Mouse (Mus musculus) heart, embryonic 12.5 days (tissue): ENCODE data around the gene Prr12. TPM values are rescaled to one million over a fixed set of nuclear protein-coding genes. Genes with fewer than 3 reads are reported as not detected.

ENCODE experiments used
- ATAC-seq: fragments of 200-750 bp; cut with Nextera tagmentation; 2 replicates; pipeline ENCODE4 v1.8.0; 2017; ENCODE audit warnings: moderate TSS enrichment, moderate library complexity; ENCODE audit not compliant: insufficient number of reproducible peaks, low FRiP score
- H3K27ac ChIP-seq: fragments of 300-500 bp; sonication (generic); 2 replicates; pipeline ENCODE4 v1.5.1; 2016; ENCODE audit warnings: mild to moderate bottlenecking, moderate library complexity; ENCODE audit not compliant: poor library complexity, severe bottlenecking
- H3K27me3 ChIP-seq: fragments of 300-500 bp; sonication (generic); replicated peaks from 2 replicates; pipeline ENCODE4 v1.6.1; 2016; ENCODE audit warnings: mild to moderate bottlenecking, moderate library complexity
- H3K36me3 ChIP-seq: fragments of 300-500 bp; sonication (generic); 2 replicates; pipeline ENCODE4 v1.6.1; 2016; ENCODE audit warnings: mild to moderate bottlenecking, moderate library complexity
- H3K4me1 ChIP-seq: fragments of 300-500 bp; sonication (generic); replicated peaks from 2 replicates; pipeline ENCODE4 v1.6.1; 2016; ENCODE audit warnings: mild to moderate bottlenecking
- H3K4me2 ChIP-seq: fragments of 300-500 bp; sonication (generic); 2 replicates; pipeline ENCODE4 v1.6.1; 2016; ENCODE audit warnings: mild to moderate bottlenecking, moderate library complexity
- H3K4me3 ChIP-seq: fragments of 300-500 bp; sonication (generic); 2 replicates; pipeline ENCODE4 v1.5.1; 2016; ENCODE audit warnings: mild to moderate bottlenecking
- H3K9ac ChIP-seq: fragments of 300-500 bp; sonication (generic); 2 replicates; pipeline ENCODE4 v1.6.1; 2016; ENCODE audit warnings: mild to moderate bottlenecking, moderate library complexity
- H3K9me3 ChIP-seq: fragments of 300-500 bp; sonication (generic); replicated peaks from 2 replicates; pipeline ENCODE4 v1.6.1; 2016; ENCODE audit warnings: mild to moderate bottlenecking, moderate library complexity
- WGBS: fragments of 180-500 bp; shearing (Covaris S2); methylation state at CpG from one replicate; pipeline ENCODE4 v1.1.7; 2016; 5-methylcytosine and 5-hydroxymethylcytosine counted together
- polyA plus RNA-seq: library from polyadenylated mRNA; unstranded; fragments of >200 nt; fragmentation: Nextera tagmentation; extraction: Ambion mirVana; gene quantifications from 2 replicates; pipeline ENCODE4 v1.2.1, GENCODE M21; 2016

Gene Prr12
- polyA plus RNA-seq, 1 experiment from 2014 or later, result 7.1 TPM

GRCm38 (mm10) chr7:45007141-45007540 lies 45.5 kb downstream of the Prr12 start:
- no peaks in the 10 kb centered on the region for H3K27me3 ChIP-seq
- H3K36me3 ChIP-seq, result peaks cover 94% of the 10 kb centered on the region
- 95% methylated on average over 29 of the region's 29 CpGs for WGBS
- H3K27ac ChIP-seq, result no peak overlapping the region
- H3K9me3 ChIP-seq, result no peaks in the 10 kb centered on the region
- H3K4me1 ChIP-seq, result 0 out of 2 replicates have a peak, but pooled peaks cover 9% of the 10 kb centered on the region
- H3K9ac ChIP-seq, result no peak overlapping the region
- no peak for ATAC-seq
- no peak overlapping the region for H3K4me3 ChIP-seq
- H3K4me2 ChIP-seq, result no peak overlapping the region

DNA sequence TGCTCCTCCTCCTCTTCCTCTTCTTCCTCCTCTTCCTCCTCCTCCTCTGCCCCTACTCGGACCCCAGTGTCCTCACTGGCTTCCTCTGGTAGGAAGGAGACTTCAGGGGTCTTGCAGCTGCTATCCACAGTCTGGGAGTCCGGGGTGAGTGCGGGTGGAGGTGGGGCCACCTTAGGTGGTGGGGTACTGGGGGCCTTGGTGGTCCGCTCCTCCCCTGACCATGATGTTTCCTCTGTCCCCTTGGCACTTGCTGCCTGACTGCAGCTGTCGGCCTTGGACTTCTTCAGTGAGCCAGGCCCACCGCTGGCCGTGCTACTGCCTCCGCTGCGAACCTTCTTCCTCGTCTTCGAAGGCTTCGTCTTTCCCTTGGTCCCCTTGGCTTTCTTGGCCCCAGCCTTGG lies 46.2 kb downstream of the Prr12 start:
- H3K36me3 ChIP-seq, result peaks cover 94% of the 10 kb centered on the region
- WGBS, result 91% methylated on average over 12 of the region's 12 CpGs
- H3K9ac ChIP-seq, result no peak overlapping the region
- H3K9me3 ChIP-seq, result no peaks in the 10 kb centered on the region
- peaks cover 13% of the 10 kb centered on the region; the same call in 1 of the 2 replicates for H3K4me1 ChIP-seq
- no peak overlapping the region for H3K27ac ChIP-seq
- no peak overlapping the region for H3K4me3 ChIP-seq
- no peak overlapping the region for H3K4me2 ChIP-seq
- H3K27me3 ChIP-seq, result no peaks in the 10 kb centered on the region
- ATAC-seq, result no peak

DNA sequence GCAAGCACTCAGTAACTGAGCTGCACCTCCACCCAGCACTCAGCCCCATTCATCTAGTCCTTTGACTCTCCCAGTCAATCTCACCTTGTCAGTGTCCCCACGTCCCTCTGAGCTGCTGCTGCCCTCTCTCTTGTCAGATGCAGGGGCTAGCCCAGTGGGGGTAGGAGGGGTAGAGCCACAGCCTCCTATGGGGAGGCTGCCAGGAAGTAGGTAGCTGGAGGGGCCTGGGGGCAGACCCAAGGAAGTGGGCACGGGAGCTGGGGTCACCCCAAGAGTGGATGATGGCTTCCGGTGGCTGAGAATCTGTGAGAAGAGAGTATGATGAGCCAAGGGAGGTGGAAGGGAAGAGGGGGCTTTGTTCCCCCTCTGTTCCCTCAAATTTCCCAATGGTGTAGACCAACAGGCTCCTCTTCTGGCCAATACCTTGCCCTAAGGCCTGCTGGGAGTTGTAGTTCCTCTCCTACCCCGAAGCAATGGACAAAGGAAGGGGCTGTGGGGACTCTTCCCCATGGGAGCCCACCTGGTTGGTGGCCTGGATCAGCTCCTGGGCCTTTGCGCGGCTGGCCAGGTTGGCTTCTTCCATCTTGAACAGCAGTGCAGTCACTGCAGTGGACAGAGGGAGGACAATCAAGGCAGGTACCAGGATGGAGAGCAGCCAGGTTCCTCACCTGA lies 47.2 kb downstream of the Prr12 start:
- H3K27ac ChIP-seq, result peak overlapping the region; percentile 5; the same call in 1 of the 2 replicates
- H3K4me3 ChIP-seq, result no peak overlapping the region
- WGBS, result 88% methylated on average over 6 of the region's 6 CpGs
- no peak for ATAC-seq
- peaks cover 98% of the 10 kb centered on the region for H3K36me3 ChIP-seq
- H3K4me2 ChIP-seq, result no peak overlapping the region
- peaks cover 23% of the 10 kb centered on the region for H3K4me1 ChIP-seq
- no peaks in the 10 kb centered on the region for H3K9me3 ChIP-seq
- H3K9ac ChIP-seq, result no peak overlapping the region
- H3K27me3 ChIP-seq, result no peaks in the 10 kb centered on the region

GRCm38 (mm10) chr7:45004546-45004945 lies 48.1 kb downstream of the Prr12 start:
- no peak overlapping the region for H3K4me3 ChIP-seq
- WGBS, result 53% methylated on average over 3 of the region's 3 CpGs
- H3K4me1 ChIP-seq, result peaks cover 32% of the 10 kb centered on the region
- H3K27ac ChIP-seq, result 0 out of 2 replicates have a peak overlapping the region, but pooled peaks have one; percentile 30
- H3K36me3 ChIP-seq, result peaks cover 98% of the 10 kb centered on the region
- no peak overlapping the region for H3K9ac ChIP-seq
- no peak overlapping the region for H3K4me2 ChIP-seq
- ATAC-seq, result no peak
- no peaks in the 10 kb centered on the region for H3K9me3 ChIP-seq
- no peaks in the 10 kb centered on the region for H3K27me3 ChIP-seq

DNA sequence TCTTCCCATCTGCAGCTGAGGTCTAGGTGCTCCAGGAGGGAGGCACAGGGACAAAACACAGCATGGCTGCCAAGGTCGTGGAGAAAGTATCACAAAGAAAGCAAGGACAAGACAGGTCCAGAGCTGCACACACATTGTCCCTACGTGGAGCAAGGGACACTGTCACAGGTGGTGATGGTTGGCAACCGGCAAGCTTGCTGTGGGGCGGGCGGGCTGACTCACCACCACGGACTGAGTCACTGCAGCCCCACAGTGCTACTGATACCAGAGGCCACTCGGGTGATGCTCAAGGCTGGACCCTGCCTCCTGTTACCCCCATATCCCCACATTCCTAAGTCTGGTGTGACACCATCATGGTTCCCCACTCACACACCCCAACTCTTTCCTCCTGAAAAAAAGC lies 50.2 kb downstream of the Prr12 start:
- H3K27ac ChIP-seq, result no peak overlapping the region
- peaks cover 79% of the 10 kb centered on the region for H3K36me3 ChIP-seq
- H3K4me1 ChIP-seq, result peaks cover 45% of the 10 kb centered on the region
- no peaks in the 10 kb centered on the region for H3K27me3 ChIP-seq
- H3K9me3 ChIP-seq, result no peaks in the 10 kb centered on the region
- no peak overlapping the region for H3K4me3 ChIP-seq
- no peak for ATAC-seq
- no peak overlapping the region for H3K4me2 ChIP-seq
- no peak overlapping the region for H3K9ac ChIP-seq
- 80% methylated on average over 7 of the region's 7 CpGs for WGBS

DNA sequence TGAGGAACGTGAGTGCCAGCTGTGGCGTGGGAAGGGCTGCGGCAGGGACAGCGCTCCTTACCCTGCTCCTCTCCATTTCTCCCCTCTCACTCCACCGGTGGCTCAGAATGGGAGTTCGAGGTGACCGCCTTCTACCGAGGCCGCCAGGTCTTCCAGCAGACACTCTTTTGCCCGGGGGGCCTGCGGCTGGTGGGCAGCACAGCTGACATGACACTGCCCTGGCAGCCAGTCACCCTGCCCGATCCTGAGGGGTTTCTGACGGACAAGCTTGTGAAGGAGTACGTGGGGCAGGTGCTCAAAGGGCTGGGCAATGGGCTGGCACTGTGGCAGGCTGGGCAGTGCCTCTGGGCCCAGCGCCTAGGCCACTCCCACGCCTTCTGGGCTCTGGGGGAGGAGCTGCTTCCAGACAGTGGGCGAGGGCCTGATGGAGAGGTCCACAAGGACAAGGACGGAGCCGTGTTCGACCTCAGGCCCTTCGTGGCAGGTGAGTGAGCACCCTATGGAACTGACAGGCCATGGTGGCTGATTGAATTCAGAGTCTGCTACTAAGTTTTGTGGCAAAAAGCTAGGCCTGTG lies 52.1 kb downstream of the Prr12 start:
- Histone ChIP-seq H3K9ac (no peak overlapping the region), H3K36me3 (peaks cover 67% of the 10 kb centered on the region), H3K4me2 (no peak overlapping the region), H3K9me3 (no peaks in the 10 kb centered on the region), H3K4me1 (peaks cover 54% of the 10 kb centered on the region), H3K4me3 (no peak overlapping the region), H3K27ac (peak overlapping the region; percentile 32; the same call in 1 of the 2 replicates), H3K27me3 (no peaks in the 10 kb centered on the region)
- WGBS, result 84% methylated on average over 21 of the region's 21 CpGs
- no peak for ATAC-seq

DNA sequence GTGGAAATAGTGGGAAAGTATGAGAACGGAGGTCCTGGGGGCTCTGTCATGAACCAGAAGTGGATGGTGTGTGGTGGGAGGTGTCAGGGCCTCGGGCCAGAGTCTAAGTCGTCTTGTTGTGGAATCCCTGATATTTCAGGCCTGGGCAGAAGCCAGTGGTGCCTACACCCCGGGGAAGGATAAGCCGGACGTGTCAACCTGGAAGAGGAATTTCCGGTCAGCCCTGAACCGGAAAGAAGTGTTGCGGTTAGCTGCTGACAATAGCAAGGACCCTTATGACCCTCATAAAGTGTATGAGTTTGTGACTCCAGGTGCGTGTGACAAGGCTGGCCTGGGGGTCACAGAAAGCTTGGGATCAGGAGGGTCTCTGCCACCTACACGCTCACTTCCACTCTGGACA lies 52.9 kb downstream of the Prr12 start:
- no peak overlapping the region; the same call in 1 of the 2 replicates for H3K4me3 ChIP-seq
- H3K27me3 ChIP-seq, result no peaks in the 10 kb centered on the region
- peak overlapping the region; percentile 32 for H3K27ac ChIP-seq
- H3K9ac ChIP-seq, result peak overlapping the region; percentile 37; the same call in 1 of the 2 replicates
- peak overlapping the region; percentile 83 for H3K4me2 ChIP-seq
- 55% methylated on average over 11 of the region's 11 CpGs for WGBS
- H3K4me1 ChIP-seq, result peaks cover 50% of the 10 kb centered on the region
- no peaks in the 10 kb centered on the region for H3K9me3 ChIP-seq
- peaks cover 68% of the 10 kb centered on the region for H3K36me3 ChIP-seq
- ATAC-seq, result no peak

GRCm38 (mm10) chr7:44998501-44998955 lies 54.2 kb downstream of the Prr12 start, which contains the start of gene Bcl2l12:
TSS of gene Bcl2l12 (minus strand) at chr7:44998712.
- WGBS, result 1% methylated on average over 18 of the region's 18 CpGs
- Histone ChIP-seq H3K36me3 (peaks cover 68% of the 10 kb centered on the region), H3K4me1 (peaks cover 45% of the 10 kb centered on the region), H3K4me3 (peak within 1 kb of the TSS; percentile 60), H3K9ac (peak within 1 kb of the TSS; percentile 87), H3K27me3 (no peaks in the 10 kb centered on the region), H3K27ac (peak within 1 kb of the TSS; percentile 74), H3K4me2 (peak within 1 kb of the TSS; percentile 83), H3K9me3 (no peaks in the 10 kb centered on the region)
- 0 out of 2 replicates have a peak, but pooled peaks have one; percentile 1 for ATAC-seq

GRCm38 (mm10) chr7:44997940-44998428 lies 54.7 kb downstream of the Prr12 start:
- peak overlapping the region; percentile 60 for H3K4me3 ChIP-seq
- ATAC-seq, result no peak
- peak overlapping the region; percentile 83 for H3K4me2 ChIP-seq
- H3K9ac ChIP-seq, result peak overlapping the region; percentile 87
- H3K9me3 ChIP-seq, result no peaks in the 10 kb centered on the region
- no peaks in the 10 kb centered on the region for H3K27me3 ChIP-seq
- H3K36me3 ChIP-seq, result peaks cover 68% of the 10 kb centered on the region
- peaks cover 45% of the 10 kb centered on the region for H3K4me1 ChIP-seq
- WGBS, result 2% methylated on average over 15 of the region's 15 CpGs
- H3K27ac ChIP-seq, result peak overlapping the region; percentile 74

- peak within 1 kb of the TSS; percentile 83 for H3K4me2 ChIP-seq
- peak within 1 kb of the TSS; percentile 60 for H3K4me3 ChIP-seq
- H3K27ac ChIP-seq, result peak within 1 kb of the TSS; percentile 74
- H3K4me1 ChIP-seq, result peaks cover 45% of the 10 kb centered on the region
- H3K9me3 ChIP-seq, result no peaks in the 10 kb centered on the region
- peak within 1 kb of the TSS; percentile 87 for H3K9ac ChIP-seq
- peaks cover 68% of the 10 kb centered on the region for H3K36me3 ChIP-seq
- H3K27me3 ChIP-seq, result no peaks in the 10 kb centered on the region
- peak; percentile 92 for ATAC-seq
- WGBS, result under 1% methylated on average over 43 of the region's 43 CpGs
These were observed 55.3 kb downstream of the Prr12 start, which contains the start of gene Irf3 for GRCm38 (mm10) chr7:44997231-44997939. TSS of gene Irf3 (plus strand) at chr7:44997648.

- Histone ChIP-seq H3K36me3 (peaks cover 68% of the 10 kb centered on the region), H3K27ac (peak overlapping the region; percentile 74; the same call in 1 of the 2 replicates), H3K27me3 (no peaks in the 10 kb centered on the region), H3K4me3 (peak overlapping the region; percentile 60), H3K4me2 (peak overlapping the region; percentile 83), H3K9me3 (no peaks in the 10 kb centered on the region), H3K4me1 (peaks cover 43% of the 10 kb centered on the region), H3K9ac (peak overlapping the region; percentile 87)
- no peak for ATAC-seq
- WGBS, result 14% methylated on average over 10 of the region's 10 CpGs
These were observed 56.0 kb downstream of the Prr12 start for GRCm38 (mm10) chr7:44996672-44997071.
